Mouse (Mus musculus) ES-E14 (cell line): ENCODE data around the gene Ppp2r2c. TPM values are rescaled to one million over a fixed set of nuclear protein-coding genes. Genes with fewer than 3 reads are reported as not detected.
"Not testable (repeated sequence)": the region's sequence is repeated elsewhere in the genome, so short reads cannot be mapped to it uniquely, and the experiment has no call there.

Source experiments
- DNase-seq: peaks from one replicate; pipeline ENCODE4 v3.0.0-alpha.2; 2013; ENCODE audit warnings: low read depth, low spot score
- H3K27ac ChIP-seq: 2 replicates; pipeline ENCODE4 v1.5.1; 2012; ENCODE audit warnings: low read depth, mild to moderate bottlenecking, low read length, moderate library complexity, mixed read lengths; ENCODE audit not compliant: poor library complexity, insufficient read depth, severe bottlenecking
- H3K36me3 ChIP-seq: 2 replicates; pipeline ENCODE4 v1.6.1; 2012; ENCODE audit warnings: mild to moderate bottlenecking, low read length, moderate library complexity, mixed read lengths; ENCODE audit not compliant: control insufficient read depth, poor library complexity, insufficient read depth, severe bottlenecking
- H3K4me1 ChIP-seq, 2 experiments: fragments of 150-350 bp in 1 of 2; sonication (generic) in 1 of 2; 2 replicates each; pipeline ENCODE4 v1.6.1; 2012; ENCODE audit warnings: low read length in 2 of 2, mild to moderate bottlenecking in 1 of 2, mixed read lengths in 1 of 2; ENCODE audit not compliant: control insufficient read depth in 2 of 2, insufficient read depth in 2 of 2, poor library complexity in 1 of 2
- H3K4me3 ChIP-seq, 2 experiments: fragments of 150-350 bp in 1 of 2; sonication (generic) in 1 of 2; 2 replicates each; pipeline ENCODE4 v1.5.1; 2012; ENCODE audit warnings: low read length in 2 of 2, low read depth in 1 of 2, mild to moderate bottlenecking in 1 of 2, mixed read lengths in 1 of 2; ENCODE audit not compliant: insufficient read depth in 1 of 2, poor library complexity in 1 of 2, severe bottlenecking in 1 of 2
- H3K9ac ChIP-seq: 2 replicates; pipeline ENCODE4 v1.6.1; 2012; ENCODE audit warnings: low read depth, mild to moderate bottlenecking, low read length, mixed read lengths; ENCODE audit not compliant: poor library complexity, insufficient read depth, severe bottlenecking
- H3K9me3 ChIP-seq: fragments of 150-350 bp; sonication (generic); 2 replicates; pipeline ENCODE4 v1.6.1; 2012; ENCODE audit warnings: low read depth, mild to moderate bottlenecking, low read length; ENCODE audit not compliant: control insufficient read depth, insufficient read depth
- CHD2 ChIP-seq: IDR thresholded peaks from 2 replicates; pipeline ENCODE4 v1.6.1; 2014; ENCODE audit warnings: mild to moderate bottlenecking, low read depth, low read length, inconsistent platforms
- HCFC1 ChIP-seq: IDR thresholded peaks from 2 replicates; pipeline ENCODE4 v1.6.1; 2012; ENCODE audit warnings: low read length, inconsistent platforms, borderline replicate concordance; ENCODE audit not compliant: insufficient read depth
- MAFK ChIP-seq: IDR thresholded peaks from 2 replicates; pipeline ENCODE4 v1.6.1; 2014; ENCODE audit warnings: mild to moderate bottlenecking, low read depth, low read length, inconsistent platforms; ENCODE audit not compliant: insufficient read depth
- ZC3H11A ChIP-seq: IDR thresholded peaks from 2 replicates; pipeline ENCODE4 v1.6.1; 2012; ENCODE audit warnings: low read depth, mild to moderate bottlenecking, inconsistent platforms, low read length, borderline replicate concordance
- ZNF384 ChIP-seq: IDR thresholded peaks from 2 replicates; pipeline ENCODE4 v1.6.1; 2012; ENCODE audit warnings: low read depth, low read length, inconsistent platforms
- in situ Hi-C, 2 experiments: fragments of 600-800 bp; cut with MboI; formaldehyde crosslinking; loops; one replicate each; pipeline ENCODE4 v1.15.1; 2025; ENCODE audit warnings: low sequenced_read_pairs in 2 of 2, inconsistent platforms in 1 of 2; ENCODE audit not compliant: unreplicated experiment in 2 of 2
- total RNA-seq: library from RNA; depleted of rRNA; stranded (reverse); fragments of 300-350 nt; gene quantifications from 2 replicates; pipeline ENCODE4 v1.2.3, GENCODE M21; 2012

Ppp2r2c gene
- total RNA-seq, 1 experiment, result 7.3 TPM

DNA sequence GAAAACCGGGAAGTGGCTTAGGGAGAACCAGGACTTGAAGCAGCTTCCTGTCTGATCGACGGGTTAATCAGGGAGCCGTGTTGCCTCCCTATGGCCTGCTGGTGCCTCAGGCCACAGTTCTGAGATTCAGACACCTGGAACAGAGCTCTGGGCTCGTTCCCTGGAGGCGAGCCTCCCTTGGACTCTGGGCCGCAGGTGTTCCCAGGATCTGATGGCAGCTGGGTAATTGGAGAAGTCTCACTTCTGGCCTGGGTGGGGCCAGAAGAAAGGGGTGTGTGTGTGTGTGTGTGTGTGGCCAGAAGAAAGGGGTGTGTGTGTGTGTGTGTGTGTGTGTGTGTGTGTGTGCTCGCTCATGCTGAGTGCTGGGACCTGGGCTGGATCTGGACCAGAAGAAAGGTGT, 65.1 kb downstream of the Ppp2r2c start:
- Histone ChIP-seq H3K4me3 (no peak overlapping the region), H3K9me3 (no peaks in the 10 kb centered on the region), H3K27ac (no peak overlapping the region), H3K36me3 (peaks cover 3% of the 10 kb centered on the region; the same call in 1 of the 2 replicates), H3K9ac (no peak overlapping the region), H3K4me1 (peaks cover 0 to under 1% of the 10 kb centered on the region in 2 experiments; a peak in 1 of 4 replicates)
- in situ Hi-C loops, result no loop called here
- no peak for TF ChIP-seq HCFC1
- TF ChIP-seq ZC3H11A, result no peak
- no peak for TF ChIP-seq MAFK
- TF ChIP-seq ZNF384, result no peak
- no peak for TF ChIP-seq CHD2
- DNase-seq, result peak; percentile 41

- TF ChIP-seq ZNF384 (no peak), HCFC1 (no peak), ZC3H11A (no peak), MAFK (no peak), CHD2 (no peak)
- no peak overlapping the region; the same call in 1 of the 2 replicates for H3K27ac ChIP-seq
- no peak for DNase-seq
These were observed 67.5 kb downstream of the Ppp2r2c start for GRCm38 (mm10) chr5:36935486-36936473.

DNA sequence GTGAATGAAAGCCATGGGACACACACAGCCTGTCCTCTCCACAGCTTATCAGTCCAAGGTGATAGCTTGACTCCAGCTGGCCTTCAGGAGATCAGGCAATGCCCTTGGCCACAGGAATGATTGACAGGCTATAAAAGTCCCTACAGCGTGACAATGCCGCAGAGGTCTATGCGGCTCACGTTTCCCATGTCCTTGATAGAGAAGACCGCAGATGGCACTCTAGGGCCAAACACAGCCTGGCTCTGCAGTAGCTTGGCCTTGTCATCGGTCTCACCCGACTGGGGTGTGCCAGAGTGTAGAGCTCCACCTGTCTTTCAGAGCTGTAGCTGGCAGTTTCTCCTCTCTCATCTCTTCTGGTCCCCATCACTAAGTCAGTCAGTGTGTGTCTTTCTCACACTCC, 68.2 kb downstream of the Ppp2r2c start:
- in situ Hi-C loops, result no loop called here
- H3K9ac ChIP-seq, result no peak overlapping the region
- DNase-seq, result no peak
- H3K4me1 ChIP-seq, result peaks cover 2 to 6% of the 10 kb centered on the region in 2 experiments; a peak in 2 of 4 replicates
- TF ChIP-seq HCFC1 (no peak), CHD2 (no peak), ZNF384 (no peak), ZC3H11A (no peak), MAFK (no peak)
- no peak overlapping the region for H3K4me3 ChIP-seq
- H3K9me3 ChIP-seq, result no peaks in the 10 kb centered on the region
- no peak overlapping the region for H3K27ac ChIP-seq
- H3K36me3 ChIP-seq, result no peaks in the 10 kb centered on the region; the same call in 1 of the 2 replicates

More at GRCm38 (mm10) chr5:36935486-36936473, 67.5 kb downstream of the Ppp2r2c start:
- H3K36me3 ChIP-seq, result peaks cover 3% of the 10 kb centered on the region; the same call in 1 of the 2 replicates
- no peaks in the 10 kb centered on the region for H3K9me3 ChIP-seq
- no peak overlapping the region for H3K9ac ChIP-seq
- in situ Hi-C loops, result no loop called here
- H3K4me3 ChIP-seq, result no peak overlapping the region
- peaks cover 2 to 6% of the 10 kb centered on the region in 2 experiments; a peak in 2 of 4 replicates for H3K4me1 ChIP-seq

DNA sequence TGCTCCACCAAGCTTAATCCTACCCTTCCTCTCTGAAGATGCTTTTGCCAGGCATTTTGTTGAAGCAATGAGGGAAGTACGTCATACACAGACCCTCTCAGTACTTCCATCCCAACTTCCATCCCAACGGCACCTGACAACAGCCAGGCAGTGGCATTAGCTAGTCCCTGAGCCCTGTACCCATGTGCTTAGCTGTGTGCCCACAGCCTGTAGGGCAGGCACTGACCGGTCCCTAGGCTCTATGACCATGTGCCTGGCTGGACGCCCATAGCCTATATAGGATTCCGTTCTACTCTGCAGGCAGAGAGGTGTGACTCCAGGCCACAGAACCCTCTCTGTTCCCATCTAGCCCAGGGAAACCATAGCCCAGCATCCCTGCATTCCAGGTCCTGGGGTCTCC, 69.7 kb downstream of the Ppp2r2c start:
- no peaks in the 10 kb centered on the region for H3K9me3 ChIP-seq
- no peak for DNase-seq
- H3K9ac ChIP-seq, result no peak overlapping the region
- no peak overlapping the region for H3K27ac ChIP-seq
- no peak overlapping the region for H3K4me3 ChIP-seq
- no peaks in the 10 kb centered on the region for H3K36me3 ChIP-seq
- in situ Hi-C loops, result no loop called here
- peaks cover 2 to 6% of the 10 kb centered on the region in 2 experiments; a peak in 2 of 4 replicates for H3K4me1 ChIP-seq
- TF ChIP-seq MAFK, result no peak

- H3K27ac ChIP-seq, H3K36me3 ChIP-seq, in situ Hi-C loops, DNase-seq, H3K9me3 ChIP-seq, H3K9ac ChIP-seq, H3K4me3 ChIP-seq: not testable (repeated sequence)
- peaks cover 4 to 11% of the 10 kb centered on the region in 2 experiments; a peak in 3 of 4 replicates for H3K4me1 ChIP-seq
These were observed 70.7 kb downstream of the Ppp2r2c start for GRCm38 (mm10) chr5:36938991-36939390.
